Mouse (Mus musculus): Measurements from ENCODE around the gene Etd. TPM values are rescaled to one million over a fixed set of nuclear protein-coding genes. Genes with fewer than 3 reads are reported as not detected.
"Not testable (repeated sequence)": the region's sequence is repeated elsewhere in the genome, so short reads cannot be mapped to it uniquely, and the experiment has no call there.

The Etd gene
- not detected for total RNA-seq (2021)

DNA sequence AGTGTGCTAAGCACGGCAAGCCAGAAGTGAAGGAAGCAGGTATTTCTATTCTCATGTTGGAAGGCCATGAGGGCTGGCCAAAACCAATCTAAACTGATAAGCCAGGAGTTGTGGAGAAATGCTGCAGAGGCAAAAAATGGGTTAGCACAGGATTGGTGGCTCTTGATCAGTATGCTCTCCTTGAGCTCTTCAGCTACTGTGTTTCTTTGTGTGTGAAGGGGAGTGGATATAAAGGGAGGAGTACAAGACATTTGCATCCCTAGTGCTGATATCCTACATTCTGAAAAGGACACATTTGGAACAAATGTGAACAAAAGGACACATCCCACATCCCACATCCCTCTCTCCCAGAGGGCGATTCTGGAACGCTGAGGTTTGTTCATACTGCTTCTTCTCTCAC is at the start of gene Etd:
Etd (plus strand) TSS at position 301 of the 400 bp plus-strand sequence.
- intact Hi-C loops (cut with DNase I): no loop called here
- no peak for DNase-seq (ENCODE audit: low spot score)

DNA sequence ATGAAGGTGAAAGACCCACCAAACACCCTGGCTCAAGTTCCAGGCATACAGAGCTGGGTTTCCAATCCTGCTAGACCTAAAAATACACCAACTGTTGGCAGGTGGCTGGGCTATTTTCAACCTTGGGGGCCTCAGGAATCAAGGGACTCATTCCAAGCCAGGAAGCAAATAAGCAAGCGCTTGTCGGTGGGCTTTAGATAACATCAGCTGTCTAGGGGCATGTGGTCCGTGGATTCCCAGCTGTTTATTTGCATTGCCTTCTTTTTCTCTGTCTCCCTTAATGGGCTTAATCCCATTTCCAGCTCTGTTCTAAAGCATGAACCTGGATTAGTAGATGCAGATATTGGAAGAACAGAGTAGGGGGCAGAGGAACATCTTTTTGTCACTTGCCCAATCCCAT is 48.4 kb upstream of the Etd start:
- no peak for DNase-seq (ENCODE audit: low spot score)
- intact Hi-C loops (cut with DNase I): no loop called here

DNA sequence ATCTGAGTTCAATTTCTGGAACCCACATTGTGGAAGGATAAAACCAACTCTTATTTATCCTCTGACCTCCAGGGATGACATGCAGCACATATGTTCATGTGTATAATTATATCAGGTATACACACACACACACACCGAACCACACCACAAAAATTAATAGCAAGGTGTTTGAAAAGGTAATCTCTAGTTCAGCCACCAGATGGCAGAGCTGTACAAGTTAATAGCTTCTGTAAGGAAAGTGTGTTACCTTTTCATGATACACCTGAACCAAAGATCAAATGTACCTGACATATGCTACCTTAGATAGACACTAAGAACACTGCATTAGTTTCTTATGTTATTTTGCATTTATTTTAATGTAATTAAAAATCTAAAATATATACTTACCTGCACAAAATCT is 1.8 kb upstream of the Etd start:
- DNase-seq (ENCODE audit: low spot score): no peak
- intact Hi-C loops (cut with DNase I): no loop called here

DNA sequence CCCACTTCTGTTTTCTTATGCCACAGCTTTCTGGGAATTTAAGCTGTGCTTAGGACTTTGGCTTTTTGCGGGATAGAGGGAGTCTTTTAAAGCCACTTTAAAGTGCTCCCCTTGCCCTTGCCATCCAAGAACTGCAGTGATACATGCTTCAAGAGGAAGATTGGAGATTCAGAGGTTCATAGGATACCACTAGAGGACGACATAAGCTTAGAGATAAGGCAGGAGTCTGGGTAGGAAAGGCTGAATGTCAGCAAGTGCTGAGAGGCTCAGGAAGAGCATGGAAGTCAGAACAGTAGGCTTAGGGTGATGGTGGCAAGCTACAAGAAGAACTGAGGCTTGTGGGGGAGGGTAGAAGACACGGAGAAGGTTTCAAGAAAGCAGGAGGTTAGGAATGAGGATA is 24.9 kb downstream of the Etd start:
- intact Hi-C loops (cut with DNase I): no loop called here
- DNase-seq (ENCODE audit: low spot score): no peak

DNA sequence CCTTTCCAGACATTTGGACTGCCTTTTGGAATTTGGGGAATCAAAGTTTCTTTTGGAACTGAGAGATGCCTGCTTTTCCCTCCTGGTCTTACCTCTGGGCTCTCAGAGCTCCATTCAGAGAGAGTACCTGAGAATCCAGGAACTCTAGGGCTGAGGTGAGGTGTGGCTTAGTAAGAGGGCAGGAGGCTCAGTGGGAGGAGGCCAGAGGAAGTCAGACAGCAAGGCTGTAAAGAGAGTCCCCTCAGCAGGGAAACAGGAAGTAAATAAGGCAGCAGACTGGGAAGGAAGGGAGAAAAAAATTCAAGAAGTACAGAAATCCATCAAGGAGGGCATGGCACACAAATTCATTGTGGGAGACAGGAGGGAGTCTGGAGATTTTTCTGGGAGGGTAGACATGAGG is 29.5 kb downstream of the Etd start:
- intact Hi-C loops (cut with DNase I); DNase-seq (ENCODE audit: low spot score): not testable (repeated sequence)

Other genes with a start within 250 kb of the Etd start
- gene Plac1, start 194.8 kb upstream of the Etd start, total RNA-seq (2021): not detected
- gene Fam122b, start 165.1 kb upstream of the Etd start, total RNA-seq (2021): 1 to 10 TPM; 2.6 to 3.3 TPM
- gene Fam122c, start 161.5 kb upstream of the Etd start, total RNA-seq (2021): not detected
- gene Mospd1, start 64.4 kb upstream of the Etd start, total RNA-seq (2021): 10 to 100 TPM; 32.4 to 35.2 TPM
- gene Rtl8c, start 173.1 kb downstream of the Etd start, total RNA-seq (2021): 10 to 100 TPM; 13.9 to 18.3 TPM
- not detected for gene Gm14597, start 174.1 kb downstream of the Etd start, total RNA-seq (2021)
- gene Rtl8a, start 208.8 kb downstream of the Etd start, total RNA-seq (2021): 100 to 1,000 TPM; 146 to 167 TPM
- 100 to 1,000 TPM in 1 of 2 experiments, 10 to 100 TPM in 1; 88.7 to 116 TPM for gene Rtl8b, start 235.5 kb downstream of the Etd start, total RNA-seq (2021)

All from heart, postnatal 25 days (tissue).